16 mouse cellular contexts compared by ENCODE assay signal in genomic region chr15:6180261-6180660, GRCm38 (mm10).
DNase-seq lines count a peak whose midpoint lies in the region; ATAC-seq and TF ChIP-seq lines count a peak whose summit lies in the region.
"Had no signal": no experiment of that assay in that cellular context is flagged by ENCODE, and none has a peak within 500 bp of the region (broad histone marks: within the 10 kb centered on the region; RNA-seq: fewer than 3 reads in every experiment).

No protein-coding gene starts in this region.

- no peak for TF ChIP-seq EP300 in stomach, postnatal 0 days (optimal IDR thresholded peaks at IDR 0.05)

- no peaks in the 10 kb centered on the region for H3K36me3 ChIP-seq in liver, adult 2 months (ENCODE audit: control insufficient read depth, insufficient read depth, low read length)
- H3K36me3 ChIP-seq in stomach, postnatal 0 days (ENCODE audit: control insufficient read depth, insufficient read depth, low read length) = no peaks in the 10 kb centered on the region
- no peaks in the 10 kb centered on the region for H3K36me3 ChIP-seq in forebrain, embryonic 14.5 days (ENCODE audit: control insufficient read depth, insufficient read depth, low read length)
- H3K36me3 ChIP-seq: heart, embryonic 13.5 days; hindbrain, embryonic 12.5 days; intestine, embryonic 15.5 days; limb, embryonic 15.5 days; lung, embryonic 15.5 days had no signal

- TF ChIP-seq CTCF in liver, adult 2 months (IDR thresholded peaks at IDR 0.05; ENCODE audit: low read depth, low read length) = peak; percentile 29; the same call in 1 of the 2 replicates
- TF ChIP-seq CTCF in stomach, postnatal 0 days (IDR thresholded peaks at IDR 0.05; ENCODE audit: low read depth) = peak; percentile 43

- ATAC-seq in stomach, postnatal 0 days (ENCODE audit: low FRiP score, low TSS enrichment) = no peak
- ATAC-seq in forebrain, embryonic 14.5 days = no peak
- ATAC-seq: intestine, embryonic 15.5 days; midbrain, embryonic 16.5 days had no signal

- no peak overlapping the region for H3K4me2 ChIP-seq in stomach, postnatal 0 days (replicated peaks; ENCODE audit: low read depth)
- H3K4me2 ChIP-seq in forebrain, embryonic 14.5 days (ENCODE audit: low read length) = no peak overlapping the region
- H3K4me2 ChIP-seq: heart, embryonic 13.5 days; hindbrain, embryonic 12.5 days; intestine, embryonic 15.5 days; limb, embryonic 15.5 days; lung, embryonic 15.5 days had no signal

- H3K4me1 ChIP-seq in liver, adult 2 months (ENCODE audit: control insufficient read depth, insufficient read depth, low read length) = no peaks in the 10 kb centered on the region
- H3K4me1 ChIP-seq in stomach, postnatal 0 days (replicated peaks; ENCODE audit: control insufficient read depth, insufficient read depth) = no peaks in the 10 kb centered on the region
- no peaks in the 10 kb centered on the region for H3K4me1 ChIP-seq in forebrain, embryonic 14.5 days (ENCODE audit: control insufficient read depth, insufficient read depth, low read length)
- H3K4me1 ChIP-seq: heart, embryonic 13.5 days; hindbrain, embryonic 12.5 days; intestine, embryonic 15.5 days; limb, embryonic 15.5 days; lung, embryonic 15.5 days; megakaryocyte, embryonic 14.5 days had no signal

- H3K9me3 ChIP-seq in stomach, postnatal 0 days (ENCODE audit: control insufficient read depth, low read length) = no peaks in the 10 kb centered on the region
- H3K9me3 ChIP-seq in forebrain, embryonic 14.5 days (replicated peaks; ENCODE audit: control insufficient read depth, low read length) = no peaks in the 10 kb centered on the region
- H3K9me3 ChIP-seq: heart, embryonic 13.5 days; hindbrain, embryonic 12.5 days; intestine, embryonic 15.5 days; limb, embryonic 15.5 days; lung, embryonic 15.5 days had no signal

- no peak overlapping the region for H3K27ac ChIP-seq in liver, adult 2 months (replicated peaks; ENCODE audit: insufficient read depth, low read depth, low read length)
- no peak overlapping the region for H3K27ac ChIP-seq in stomach, postnatal 0 days (replicated peaks)
- no peak overlapping the region for H3K27ac ChIP-seq in forebrain, embryonic 14.5 days (ENCODE audit: low read depth, low read length)
- H3K27ac ChIP-seq: heart, embryonic 13.5 days; hindbrain, embryonic 12.5 days; intestine, embryonic 15.5 days; limb, embryonic 15.5 days; lung, embryonic 15.5 days had no signal

- intact Hi-C loops in heart, postnatal 10 days (cut with DNase I) = no loop called here

- no peaks in the 10 kb centered on the region for H3K27me3 ChIP-seq in liver, adult 2 months (ENCODE audit: control insufficient read depth, insufficient read depth, low read length)
- H3K27me3 ChIP-seq in stomach, postnatal 0 days (ENCODE audit: control insufficient read depth, insufficient read depth, low read length) = no peaks in the 10 kb centered on the region
- no peaks in the 10 kb centered on the region for H3K27me3 ChIP-seq in forebrain, embryonic 14.5 days (replicated peaks; ENCODE audit: control insufficient read depth, insufficient read depth, low read length)
- H3K27me3 ChIP-seq: heart, embryonic 13.5 days; hindbrain, embryonic 12.5 days; intestine, embryonic 15.5 days; limb, embryonic 15.5 days; lung, embryonic 15.5 days; megakaryocyte, embryonic 14.5 days had no signal

- no peaks in the 10 kb centered on the region for H3K79me2 ChIP-seq in liver, adult 2 months (ENCODE audit: control insufficient read depth, insufficient read depth, low read length)

- no peak overlapping the region for H3K4me3 ChIP-seq in liver, adult 2 months (ENCODE audit: insufficient read depth, low read depth, low read length)
- no peak overlapping the region for H3K4me3 ChIP-seq in stomach, postnatal 0 days (ENCODE audit: low read depth, low read length)
- no peak overlapping the region for H3K4me3 ChIP-seq in forebrain, embryonic 14.5 days (ENCODE audit: low read depth, low read length)
- H3K4me3 ChIP-seq: heart, embryonic 13.5 days; hindbrain, embryonic 12.5 days; intestine, embryonic 15.5 days; limb, embryonic 15.5 days; lung, embryonic 15.5 days; megakaryocyte, embryonic 14.5 days had no signal

- no peak overlapping the region for H3K9ac ChIP-seq in liver, adult 2 months (ENCODE audit: low read depth, low read length)
- H3K9ac ChIP-seq in stomach, postnatal 0 days (ENCODE audit: low read length) = no peak overlapping the region
- H3K9ac ChIP-seq in forebrain, embryonic 14.5 days (ENCODE audit: low read length) = no peak overlapping the region
- H3K9ac ChIP-seq: heart, embryonic 13.5 days; hindbrain, embryonic 12.5 days; intestine, embryonic 15.5 days; limb, embryonic 15.5 days; lung, embryonic 15.5 days had no signal

- no peak for TF ChIP-seq POLR2A in liver, adult 2 months (IDR thresholded peaks at IDR 0.05; ENCODE audit: extremely low read depth, insufficient read depth, low read length)

- DNase-seq in heart, postnatal 10 days = peak; percentile 8 to 15
- no peak for DNase-seq in heart, adult 8-10 months (ENCODE audit: low spot score)
- peak; percentile 8 for DNase-seq in liver, adult 2 months (ENCODE audit: extremely low read depth, low read depth, low spot score)
- DNase-seq in liver = no peak
- peak; percentile 52 for DNase-seq in NIH3T3 (ENCODE audit: low read depth)
- no peak for DNase-seq in stomach, postnatal 0 days (ENCODE audit: low spot score)
- no peak for DNase-seq in forebrain, embryonic 14.5 days (ENCODE audit: low spot score)
- DNase-seq: cerebellum, adult 11-12 months; right cerebral cortex, postnatal 14 days had no signal

- WGBS in liver, adult 2 months = 90% methylated on average over 1 of the region's 1 CpGs
- 94% methylated on average over 1 of the region's 1 CpGs for WGBS in stomach, postnatal 0 days
- 88% methylated on average over 1 of the region's 1 CpGs for WGBS in forebrain, embryonic 14.5 days

Comparison
In these comparisons a context has a peak if more than half of its experiments do, and no peak if none do; other contexts are left out.
1. DNase-seq: peak in heart, postnatal 10 days (2 of 2), liver, adult 2 months (single experiment) and NIH3T3 (single experiment); none in heart, adult 8-10 months (single experiment), liver (single experiment), stomach, postnatal 0 days (single experiment) and forebrain, embryonic 14.5 days (single experiment).